7 mouse cellular contexts compared by ENCODE assay signal in genomic region chrX:37084927-37085660, GRCm38 (mm10). TPM values are rescaled to one million over a fixed set of nuclear protein-coding genes. Genes with fewer than 3 reads are reported as not detected.
DNase-seq lines count a peak whose midpoint lies in the region; ATAC-seq lines count a peak whose summit lies in the region.

Gene Rpl39 (minus strand): TSS chrX:37085402.

- DNase-seq in adrenal gland, adult 18-20 months (ENCODE audit: low spot score in 2 of 2) = peak; percentile 70 to 72
- peak; percentile 93 for DNase-seq in embryo, embryonic 11 days
- DNase-seq in gastrocnemius, postnatal 25 days = peak; percentile 85
- DNase-seq in left cerebral cortex, postnatal 25 days (ENCODE audit: low spot score in 2 of 2) = peak; percentile 83 to 87
- DNase-seq in midbrain, embryonic 10.5 days (ENCODE audit: low spot score) = peak; percentile 84
- DNase-seq in right cerebral cortex, postnatal 4 days = peak; percentile 74

- H3K27ac ChIP-seq in intestine, embryonic 15.5 days = peak within 1 kb of the TSS; percentile 89
- peak within 1 kb of the TSS; percentile 91 for H3K27ac ChIP-seq in midbrain, embryonic 10.5 days (replicated peaks)

- H3K4me1 ChIP-seq in intestine, embryonic 15.5 days (replicated peaks) = no peaks in the 10 kb centered on the region
- H3K4me1 ChIP-seq in midbrain, embryonic 10.5 days = peaks cover 7% of the 10 kb centered on the region; the same call in 1 of the 2 replicates

- H3K4me2 ChIP-seq in intestine, embryonic 15.5 days (replicated peaks) = peak within 1 kb of the TSS; percentile 52

- no peaks in the 10 kb centered on the region for H3K36me3 ChIP-seq in intestine, embryonic 15.5 days
- peaks cover 32% of the 10 kb centered on the region for H3K36me3 ChIP-seq in midbrain, embryonic 10.5 days

- H3K27me3 ChIP-seq in intestine, embryonic 15.5 days (replicated peaks) = no peaks in the 10 kb centered on the region
- no peaks in the 10 kb centered on the region for H3K27me3 ChIP-seq in midbrain, embryonic 10.5 days (ENCODE audit: low read depth, poor library complexity, severe bottlenecking)

- peak; percentile 96 for ATAC-seq in intestine, embryonic 15.5 days

- H3K4me3 ChIP-seq in intestine, embryonic 15.5 days (replicated peaks) = peak within 1 kb of the TSS; percentile 49
- peak within 1 kb of the TSS; percentile 67 for H3K4me3 ChIP-seq in midbrain, embryonic 10.5 days

- H3K9me3 ChIP-seq in intestine, embryonic 15.5 days = no peaks in the 10 kb centered on the region
- H3K9me3 ChIP-seq in midbrain, embryonic 10.5 days (replicated peaks) = no peaks in the 10 kb centered on the region

- intact Hi-C loops in left cerebral cortex, postnatal 25 days (cut with DNase I) = loop anchor here (10.0 kb wide), 1 partner anchor 280 kb away; no protein-coding TSS in a partner anchor

- WGBS in intestine, embryonic 15.5 days = 20% methylated on average over 38 of the region's 38 CpGs
- WGBS in midbrain, embryonic 10.5 days = 15% methylated on average over 38 of the region's 38 CpGs

- peak within 1 kb of the TSS; percentile 57 for H3K9ac ChIP-seq in intestine, embryonic 15.5 days

RNA-seq across cellular contexts. Expression of gene Rpl39, which starts in this region (rescaled TPM):
- 100 to 1,000 TPM; 573 to 575 TPM for total RNA-seq in adrenal gland, adult 18-20 months (2021)
- total RNA-seq in gastrocnemius, postnatal 25 days (2021) = 100 to 1,000 TPM; 239 to 266 TPM
- polyA plus RNA-seq in intestine, embryonic 15.5 days (2015; fragmentation: Nextera tagmentation; extraction: Ambion mirVana) = 517 and 629 TPM in 2 replicates
- total RNA-seq in left cerebral cortex, postnatal 25 days (2021) = 100 to 1,000 TPM; 246 to 253 TPM
- 366 and 467 TPM in 2 replicates for polyA plus RNA-seq in midbrain, embryonic 10.5 days (2016; fragmentation: Nextera tagmentation; extraction: Ambion mirVana)

Comparison
In these comparisons a context has a peak if more than half of its experiments do, and no peak if none do; other contexts are left out.
1. Peak in every context shown above with its lines: DNase-seq, ATAC-seq, H3K4me3 ChIP-seq and H3K27ac ChIP-seq.